Mouse (Mus musculus) macrophage (primary cell): Measurements from ENCODE around the gene Macrod1. TPM values are rescaled to one million over a fixed set of nuclear protein-coding genes. Genes with fewer than 3 reads are reported as not detected.
"Not testable (repeated sequence)": the region's sequence is repeated elsewhere in the genome, so short reads cannot be mapped to it uniquely, and the experiment has no call there.

ENCODE experiments used
- H3K27ac ChIP-seq: fragments of 350-480 bp; formaldehyde crosslinking; 2 replicates; pipeline ENCODE4 v1.9.0; 2021
- H3K36me3 ChIP-seq: fragments of 350-480 bp; formaldehyde crosslinking; 2 replicates; pipeline ENCODE4 v1.9.0; 2021; ENCODE audit errors: inconsistent target
- H3K4me3 ChIP-seq: fragments of 350-480 bp; formaldehyde crosslinking; 2 replicates; pipeline ENCODE4 v1.9.0; 2021; ENCODE audit errors: inconsistent target
- H3K79me2 ChIP-seq: fragments of 350-480 bp; formaldehyde crosslinking; 2 replicates; pipeline ENCODE4 v1.9.0; 2021; ENCODE audit errors: inconsistent target
- WGBS: methylation state at CpG from one replicate; pipeline ENCODE4 v1.1.7; 2026; ENCODE audit warnings: inconsistent platforms; ENCODE audit not compliant: missing documents; 5-methylcytosine and 5-hydroxymethylcytosine counted together
- polyA plus RNA-seq: library from polyadenylated mRNA; stranded (reverse); fragments of 250-400 nt; gene quantifications from 3 replicates; pipeline ENCODE4 v1.2.4, GENCODE M21; 2018; ENCODE audit warnings: inconsistent platforms

Macrod1 gene
- polyA plus RNA-seq, 1 experiment from 2014 or later: 7.3 TPM

GRCm38 (mm10) chr19:7039841-7040636, 16.6 kb upstream of the Macrod1 start, which contains the start of gene Stip1:
Stip1 (minus strand) TSS chr19:7039967.
- H3K79me2 ChIP-seq: peaks cover 44% of the 10 kb centered on the region
- peak within 1 kb of the TSS; percentile 70 for H3K4me3 ChIP-seq
- H3K27ac ChIP-seq: peak within 1 kb of the TSS; percentile 70
- H3K36me3 ChIP-seq: 0 out of 2 replicates have a peak, but pooled peaks cover 4% of the 10 kb centered on the region
- WGBS: under 1% methylated on average over 41 of the region's 49 CpGs

GRCm38 (mm10) chr19:7040637-7041130, 15.9 kb upstream of the Macrod1 start:
- WGBS: 27% methylated on average over 13 of the region's 13 CpGs
- Histone ChIP-seq H3K27ac (peak overlapping the region; percentile 70), H3K4me3 (peak overlapping the region; percentile 70), H3K36me3 (no peaks in the 10 kb centered on the region), H3K79me2 (peaks cover 37% of the 10 kb centered on the region)

- Histone ChIP-seq H3K27ac (no peak overlapping the region), H3K4me3 (no peak overlapping the region; the same call in 1 of the 2 replicates), H3K36me3 (no peaks in the 10 kb centered on the region), H3K79me2 (peaks cover 33% of the 10 kb centered on the region)
- 91% methylated on average over 2 of the region's 2 CpGs for WGBS
These were observed 15.4 kb upstream of the Macrod1 start for GRCm38 (mm10) chr19:7041171-7041570.

- Histone ChIP-seq H3K4me3 (no peak overlapping the region), H3K36me3 (no peaks in the 10 kb centered on the region), H3K79me2 (peaks cover 1% of the 10 kb centered on the region), H3K27ac (no peak overlapping the region)
- WGBS: 86% methylated on average over 4 of the region's 4 CpGs
These were observed 12.3 kb upstream of the Macrod1 start for GRCm38 (mm10) chr19:7044279-7044678.

- Histone ChIP-seq H3K36me3 (no peaks in the 10 kb centered on the region), H3K79me2 (no peaks in the 10 kb centered on the region), H3K27ac (no peak overlapping the region), H3K4me3 (no peak overlapping the region)
- 88% methylated on average over 4 of the region's 4 CpGs for WGBS
These were observed 11.9 kb upstream of the Macrod1 start for GRCm38 (mm10) chr19:7044706-7045105.

GRCm38 (mm10) chr19:7053382-7053781, 3.2 kb upstream of the Macrod1 start:
- not testable (repeated sequence) for H3K27ac ChIP-seq, H3K4me3 ChIP-seq, H3K36me3 ChIP-seq, H3K79me2 ChIP-seq
- 98% methylated on average over 4 of the region's 4 CpGs for WGBS

GRCm38 (mm10) chr19:7054772-7055171, 1.8 kb upstream of the Macrod1 start:
- no peak overlapping the region for H3K27ac ChIP-seq
- H3K79me2 ChIP-seq: no peaks in the 10 kb centered on the region
- WGBS: 81% methylated on average over 10 of the region's 10 CpGs
- no peak overlapping the region for H3K4me3 ChIP-seq
- no peaks in the 10 kb centered on the region for H3K36me3 ChIP-seq

- H3K36me3 ChIP-seq: no peaks in the 10 kb centered on the region
- no peak overlapping the region for H3K4me3 ChIP-seq
- H3K79me2 ChIP-seq: no peaks in the 10 kb centered on the region
- no peak overlapping the region for H3K27ac ChIP-seq
- 56% methylated on average over 3 of the region's 3 CpGs for WGBS
These were observed 1.4 kb upstream of the Macrod1 start for GRCm38 (mm10) chr19:7055173-7055572.

GRCm38 (mm10) chr19:7057126-7057721, 614 bp downstream of the Macrod1 start:
- Histone ChIP-seq H3K79me2 (no peaks in the 10 kb centered on the region), H3K27ac (0 out of 2 replicates have a peak overlapping the region, but pooled peaks have one; percentile 7), H3K4me3 (peak overlapping the region; percentile 37), H3K36me3 (no peaks in the 10 kb centered on the region)
- 2% methylated on average over 16 of the region's 16 CpGs for WGBS

- H3K79me2 ChIP-seq: no peaks in the 10 kb centered on the region
- WGBS: 9% methylated on average over 15 of the region's 15 CpGs
- H3K27ac ChIP-seq: 0 out of 2 replicates have a peak overlapping the region, but pooled peaks have one; percentile 7
- peak overlapping the region; percentile 37 for H3K4me3 ChIP-seq
- H3K36me3 ChIP-seq: no peaks in the 10 kb centered on the region
These were observed 1.2 kb downstream of the Macrod1 start for GRCm38 (mm10) chr19:7057722-7058207.

- H3K36me3 ChIP-seq: no peaks in the 10 kb centered on the region
- WGBS: 97% methylated on average over 6 of the region's 6 CpGs
- H3K27ac ChIP-seq: no peak overlapping the region
- no peaks in the 10 kb centered on the region for H3K79me2 ChIP-seq
- no peak overlapping the region for H3K4me3 ChIP-seq
These were observed 1.9 kb downstream of the Macrod1 start for GRCm38 (mm10) chr19:7058541-7058940.

GRCm38 (mm10) chr19:7062110-7062509, 5.5 kb downstream of the Macrod1 start:
- WGBS: 94% methylated on average over 5 of the region's 5 CpGs
- H3K36me3 ChIP-seq: no peaks in the 10 kb centered on the region
- no peak overlapping the region for H3K4me3 ChIP-seq
- H3K27ac ChIP-seq: no peak overlapping the region
- no peaks in the 10 kb centered on the region for H3K79me2 ChIP-seq

GRCm38 (mm10) chr19:7062916-7063315, 6.3 kb downstream of the Macrod1 start:
- H3K4me3 ChIP-seq: no peak overlapping the region
- H3K79me2 ChIP-seq: no peaks in the 10 kb centered on the region
- no peaks in the 10 kb centered on the region for H3K36me3 ChIP-seq
- H3K27ac ChIP-seq: no peak overlapping the region
- WGBS: 91% methylated on average over 8 of the region's 8 CpGs

- WGBS: 3% methylated on average over 3 of the region's 3 CpGs
- H3K79me2 ChIP-seq: no peaks in the 10 kb centered on the region
- H3K36me3 ChIP-seq: no peaks in the 10 kb centered on the region
- no peak overlapping the region for H3K4me3 ChIP-seq
- no peak overlapping the region for H3K27ac ChIP-seq
These were observed 8.0 kb downstream of the Macrod1 start for GRCm38 (mm10) chr19:7064571-7064970.
